Mouse (Mus musculus) MEL (cell line): ENCODE results near the gene Olfr1261. TPM values are rescaled to one million over a fixed set of nuclear protein-coding genes. Genes with fewer than 3 reads are reported as not detected.

Experiments
- DNase-seq: peaks from one replicate; pipeline ENCODE4 v3.0.0; 2011; ENCODE audit warnings: low read depth, low spot score
- H3K27ac ChIP-seq: 2 replicates; pipeline ENCODE4 v1.5.1; 2012; ENCODE audit warnings: low read depth, mild to moderate bottlenecking, control low read depth, low read length, moderate library complexity; ENCODE audit not compliant: control insufficient read depth
- H3K27me3 ChIP-seq, 2 experiments: fragments of 150-350 bp in 1 of 2; sonication (generic) in 1 of 2; 2 replicates each; pipeline ENCODE4 v1.6.1; 2012; ENCODE audit warnings: low read length in 2 of 2, mild to moderate bottlenecking in 2 of 2, improper control_type of control experiment in 1 of 2, moderate library complexity in 1 of 2; ENCODE audit not compliant: insufficient read depth in 2 of 2, control insufficient read depth in 1 of 2
- H3K36me3 ChIP-seq, 2 experiments: 2 replicates each; pipeline ENCODE4 v1.6.1; 2012 to 2014; ENCODE audit warnings: low read length in 2 of 2, improper control_type of control experiment in 1 of 2, inconsistent platforms in 1 of 2, mild to moderate bottlenecking in 1 of 2; ENCODE audit not compliant: insufficient read depth in 2 of 2, control insufficient read depth in 1 of 2
- H3K4me1 ChIP-seq, 2 experiments: fragments of 150-350 bp in 1 of 2; sonication (generic) in 1 of 2; 2 replicates each; pipeline ENCODE4 v1.6.1; 2012; ENCODE audit warnings: low read length in 2 of 2, improper control_type of control experiment in 1 of 2, mild to moderate bottlenecking in 1 of 2; ENCODE audit not compliant: insufficient read depth in 2 of 2, control insufficient read depth in 1 of 2
- H3K4me3 ChIP-seq, 2 experiments: fragments of 150-350 bp in 1 of 2; sonication (generic) in 1 of 2; 2 replicates each; pipeline ENCODE4 v1.5.1; 2012; ENCODE audit warnings: low read depth in 2 of 2, low read length in 2 of 2, mild to moderate bottlenecking in 2 of 2, moderate library complexity in 2 of 2, control low read depth in 1 of 2, improper control_type of control experiment in 1 of 2; ENCODE audit not compliant: control insufficient read depth in 1 of 2, insufficient read depth in 1 of 2
- H3K79me2 ChIP-seq: 2 replicates; pipeline ENCODE4 v1.6.1; 2012; ENCODE audit warnings: mild to moderate bottlenecking, low read length, moderate library complexity; ENCODE audit not compliant: control insufficient read depth, poor library complexity, insufficient read depth
- H3K9ac ChIP-seq: 2 replicates; pipeline ENCODE4 v1.6.1; 2012; ENCODE audit warnings: low read depth, mild to moderate bottlenecking, control low read depth, low read length, moderate library complexity; ENCODE audit not compliant: control insufficient read depth, poor library complexity, severe bottlenecking
- H3K9me3 ChIP-seq: fragments of 150-350 bp; sonication (generic); replicated peaks from 2 replicates; pipeline ENCODE4 v1.6.1; 2012; ENCODE audit warnings: mild to moderate bottlenecking, low read length, improper control_type of control experiment, moderate library complexity; ENCODE audit not compliant: insufficient read depth
- BHLHE40 ChIP-seq: IDR thresholded peaks from 2 replicates; pipeline ENCODE4 v1.6.1; 2012; ENCODE audit warnings: low read depth, mild to moderate bottlenecking, inconsistent platforms, low read length, improper control_type of control experiment, borderline replicate concordance
- CHD1 ChIP-seq: IDR thresholded peaks from 2 replicates; pipeline ENCODE4 v1.6.1; 2012; ENCODE audit warnings: low read depth, mild to moderate bottlenecking, inconsistent platforms, low read length, improper control_type of control experiment
- CTCF ChIP-seq, 3 experiments: IDR thresholded peaks in 2 of 3; conservative IDR thresholded peaks in 1 of 3; 2 replicates each; pipeline ENCODE4 v1.5.1; 2011 to 2012; ENCODE audit warnings: low read length in 3 of 3, low read depth in 2 of 3, mild to moderate bottlenecking in 2 of 3, improper control_type of control experiment in 1 of 3, inconsistent platforms in 1 of 3, mixed read lengths in 1 of 3, moderate library complexity in 1 of 3; ENCODE audit not compliant: control insufficient read depth in 1 of 3, insufficient read depth in 1 of 3, poor library complexity in 1 of 3, severe bottlenecking in 1 of 3
- E2F4 ChIP-seq: IDR thresholded peaks from 2 replicates; pipeline ENCODE4 v1.6.1; 2011; ENCODE audit warnings: low read depth, low read length, improper control_type of control experiment, borderline replicate concordance
- EP300 ChIP-seq, 2 experiments: IDR thresholded peaks; 2 replicates each; pipeline ENCODE4 v1.6.1; 2011; ENCODE audit warnings: improper control_type of control experiment in 2 of 2, low read length in 2 of 2, low read depth in 1 of 2, mild to moderate bottlenecking in 1 of 2
- GABPA ChIP-seq: IDR thresholded peaks from 2 replicates; pipeline ENCODE4 v1.6.1; 2012; ENCODE audit warnings: low read depth, mild to moderate bottlenecking, inconsistent platforms, low read length, improper control_type of control experiment, moderate library complexity
- GATA1 ChIP-seq: IDR thresholded peaks from 2 replicates; pipeline ENCODE4 v1.6.1; 2011; ENCODE audit warnings: low read depth, low read length, improper control_type of control experiment
- HCFC1 ChIP-seq: IDR thresholded peaks from 2 replicates; pipeline ENCODE4 v1.6.1; 2012; ENCODE audit warnings: low read depth, mild to moderate bottlenecking, inconsistent platforms, low read length, improper control_type of control experiment, moderate library complexity
- MAZ ChIP-seq: IDR thresholded peaks from 2 replicates; pipeline ENCODE4 v1.6.1; 2012; ENCODE audit warnings: low read depth, mild to moderate bottlenecking, inconsistent platforms, low read length, improper control_type of control experiment
- MEF2A ChIP-seq: IDR thresholded peaks from 2 replicates; pipeline ENCODE4 v1.6.1; 2014; ENCODE audit warnings: low read depth, mild to moderate bottlenecking, inconsistent platforms, low read length, improper control_type of control experiment; ENCODE audit not compliant: poor library complexity, insufficient replicate concordance, severe bottlenecking; ENCODE audit errors: extremely low read depth
- MYB ChIP-seq: IDR thresholded peaks from 2 replicates; pipeline ENCODE4 v1.6.1; 2011; ENCODE audit warnings: mild to moderate bottlenecking, low read depth, low read length, improper control_type of control experiment
- MYC ChIP-seq: IDR thresholded peaks from 2 replicates; pipeline ENCODE4 v1.6.1; 2011; ENCODE audit warnings: low read depth, mild to moderate bottlenecking, low read length, improper control_type of control experiment, moderate library complexity
- NRF1 ChIP-seq: IDR thresholded peaks from 2 replicates; pipeline ENCODE4 v1.6.1; 2014; ENCODE audit warnings: low read depth, mild to moderate bottlenecking, inconsistent platforms, low read length, improper control_type of control experiment, moderate library complexity; ENCODE audit not compliant: poor library complexity, insufficient read depth, severe bottlenecking
- POLR2AphosphoS2 ChIP-seq: IDR thresholded peaks from 2 replicates; pipeline ENCODE4 v1.6.1; 2011; ENCODE audit warnings: low read length, improper control_type of control experiment
- RAD21 ChIP-seq: IDR thresholded peaks from 2 replicates; pipeline ENCODE4 v1.6.1; 2011; ENCODE audit warnings: mild to moderate bottlenecking, low read depth, low read length, improper control_type of control experiment
- SIN3A ChIP-seq: IDR thresholded peaks from 2 replicates; pipeline ENCODE4 v1.6.1; 2012; ENCODE audit warnings: low read length, improper control_type of control experiment, inconsistent platforms
- TBP ChIP-seq: IDR thresholded peaks from 2 replicates; pipeline ENCODE4 v1.8.0; 2011; ENCODE audit warnings: low read depth, low read length, improper control_type of control experiment
- UBTF ChIP-seq: IDR thresholded peaks from 2 replicates; pipeline ENCODE4 v1.6.1; 2012; ENCODE audit warnings: low read depth, mild to moderate bottlenecking, inconsistent platforms, low read length, improper control_type of control experiment, moderate library complexity, borderline replicate concordance; ENCODE audit not compliant: insufficient read depth
- USF1 ChIP-seq: IDR thresholded peaks from 2 replicates; pipeline ENCODE4 v1.6.1; 2014; ENCODE audit warnings: low read depth, mild to moderate bottlenecking, inconsistent platforms, low read length, improper control_type of control experiment, moderate library complexity
- ZC3H11A ChIP-seq: IDR thresholded peaks from 2 replicates; pipeline ENCODE4 v1.6.1; 2012; ENCODE audit warnings: low read depth, mild to moderate bottlenecking, inconsistent platforms, low read length, improper control_type of control experiment
- ZKSCAN1 ChIP-seq: IDR thresholded peaks from 2 replicates; pipeline ENCODE4 v1.6.1; 2012; ENCODE audit warnings: low read depth, mild to moderate bottlenecking, inconsistent platforms, low read length, improper control_type of control experiment, moderate library complexity
- ZNF384 ChIP-seq: IDR thresholded peaks from 2 replicates; pipeline ENCODE4 v1.6.1; 2012; ENCODE audit warnings: low read depth, mild to moderate bottlenecking, inconsistent platforms, low read length, improper control_type of control experiment
- polyA plus RNA-seq, 2 experiments: library from polyadenylated mRNA; stranded (reverse) in 1 of 2; unstranded in 1 of 2; fragments of >175 nt in 1 of 2; fragments of >200 nt in 1 of 2; gene quantifications; 2 replicates each; pipeline versions ENCODE4 v1.2.1 to v1.2.4; 2012; ENCODE audit warnings: low replicate concordance in 2 of 2, low read depth in 1 of 2; ENCODE audit not compliant: insufficient read length in 2 of 2, insufficient read depth in 1 of 2, missing spikeins in 1 of 2
- total RNA-seq: library from RNA; depleted of rRNA; stranded (reverse); fragments of 300-350 nt; gene quantifications from 2 replicates; pipeline ENCODE4 v1.2.3, GENCODE M21; 2012

Olfr1261 gene
- total and polyA plus RNA-seq, 3 experiments = not detected

DNA sequence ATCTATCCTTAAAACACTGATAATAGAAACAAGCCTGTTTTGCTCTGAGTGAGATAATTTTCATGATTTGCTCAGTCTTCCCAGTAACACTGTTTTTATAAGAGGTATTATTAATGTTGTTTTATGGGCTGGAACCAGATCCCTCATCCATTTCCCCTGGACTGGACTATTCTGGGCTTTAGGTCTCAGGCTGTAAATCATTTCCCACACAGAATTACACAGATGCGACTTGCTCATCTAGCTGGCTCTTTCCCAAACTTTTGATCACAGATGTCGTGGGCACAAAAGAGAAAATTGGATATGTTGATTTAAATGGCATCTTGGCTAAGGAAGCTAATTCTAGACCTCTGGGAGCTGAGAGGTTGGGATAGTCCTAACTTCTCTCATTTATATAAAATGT lies 16.8 kb upstream of the Olfr1261 start, which contains the start of gene Olfr1260:
Gene Olfr1260, plus strand, starts transcription at position 157 of the 400 bp plus-strand sequence.
- H3K79me2 ChIP-seq = no peaks in the 10 kb centered on the region
- DNase-seq = no peak
- no peaks in the 10 kb centered on the region for H3K4me1 ChIP-seq
- H3K36me3 ChIP-seq = no peaks in the 10 kb centered on the region
- H3K27me3 ChIP-seq = no peaks in the 10 kb centered on the region
- no peak within 1 kb of the TSS for H3K27ac ChIP-seq
- no peak within 1 kb of the TSS for H3K4me3 ChIP-seq
- H3K9me3 ChIP-seq = no peaks in the 10 kb centered on the region
- no peak for TF ChIP-seq CTCF (IDR thresholded peaks at IDR 0.05 in 2 of 3, conservative IDR thresholded peaks at IDR 0.05 in 1 of 3; ENCODE audit: control insufficient read depth in 1 of 3, insufficient read depth in 1 of 3, low read depth in 2 of 3, low read length in 3 of 3, poor library complexity in 1 of 3, severe bottlenecking in 1 of 3)
- TF ChIP-seq POLR2AphosphoS2 = no peak
- TF ChIP-seq BHLHE40 = no peak
- no peak for TF ChIP-seq E2F4
- no peak for TF ChIP-seq ZC3H11A
- TF ChIP-seq ZKSCAN1 = no peak
- no peak for TF ChIP-seq SIN3A
- TF ChIP-seq GABPA = no peak
- TF ChIP-seq CHD1 = no peak
- TF ChIP-seq TBP = no peak
- TF ChIP-seq MYB = no peak
- TF ChIP-seq UBTF = no peak
- TF ChIP-seq, all 39 proteins: peak for 0
- H3K9ac ChIP-seq = no peak within 1 kb of the TSS

- DNase-seq = no peak
- Histone ChIP-seq H3K9me3 (no peaks in the 10 kb centered on the region), H3K27me3 (no peaks in the 10 kb centered on the region), H3K27ac (no peak overlapping the region), H3K4me3 (no peak overlapping the region), H3K9ac (no peak overlapping the region), H3K36me3 (no peaks in the 10 kb centered on the region), H3K4me1 (no peaks in the 10 kb centered on the region), H3K79me2 (no peaks in the 10 kb centered on the region)
- TF ChIP-seq ZNF384 (no peak), HCFC1 (no peak), ZKSCAN1 (no peak), SIN3A (no peak), MAZ (no peak), EP300 (IDR thresholded peaks at IDR 0.05; ENCODE audit: low read depth in 1 of 2, low read length in 2 of 2) (no peak), GATA1 (no peak), CTCF (IDR thresholded peaks at IDR 0.05 in 2 of 3, conservative IDR thresholded peaks at IDR 0.05 in 1 of 3; ENCODE audit: control insufficient read depth in 1 of 3, insufficient read depth in 1 of 3, low read depth in 2 of 3, low read length in 3 of 3, poor library complexity in 1 of 3, severe bottlenecking in 1 of 3) (no peak), CHD1 (no peak), TBP (no peak), USF1 (no peak), MYC (no peak), RAD21 (no peak), MEF2A (no peak), NRF1 (no peak)
Observed at GRCm38 (mm10) chr2:89977709-89978108, 13.3 kb upstream of the Olfr1261 start.
